Mouse (Mus musculus) cerebellum, adult 2 months (tissue): ENCODE measurements around the gene Zfp708. TPM values are rescaled to one million over a fixed set of nuclear protein-coding genes. Genes with fewer than 3 reads are reported as not detected.

ENCODE experiments used
- DNase-seq, 2 experiments: peaks; one replicate each; pipeline ENCODE4 v3.0.0; 2021
- H3K27ac ChIP-seq: fragments of 200-500 bp; 2 replicates; pipeline ENCODE4 v1.5.1; 2012; ENCODE audit warnings: low read length, control low read depth, inconsistent platforms; ENCODE audit not compliant: insufficient read depth
- H3K27me3 ChIP-seq: fragments of 200-500 bp; 2 replicates; pipeline ENCODE4 v1.6.1; 2012; ENCODE audit warnings: inconsistent platforms, mild to moderate bottlenecking, low read length, moderate library complexity; ENCODE audit not compliant: control insufficient read depth, insufficient read depth
- H3K4me1 ChIP-seq: fragments of 200-500 bp; 2 replicates; pipeline ENCODE4 v1.6.1; 2011; ENCODE audit warnings: low read length; ENCODE audit not compliant: control insufficient read depth, insufficient read depth
- H3K4me3 ChIP-seq: fragments of 200-500 bp; replicated peaks from 2 replicates; pipeline ENCODE3; 2011; ENCODE audit warnings: mild to moderate bottlenecking, low read depth, low read length, control low read depth; ENCODE audit not compliant: insufficient read depth
- CTCF ChIP-seq: fragments of 200-500 bp; IDR thresholded peaks from 2 replicates; pipeline ENCODE4 v1.5.1; 2011; ENCODE audit warnings: low read depth, mild to moderate bottlenecking, control low read depth, low read length, moderate library complexity, borderline replicate concordance; ENCODE audit not compliant: insufficient read depth
- POLR2A ChIP-seq: fragments of 200-500 bp; IDR thresholded peaks from 2 replicates; pipeline ENCODE4 v1.6.1; 2011; ENCODE audit warnings: low read length, control low read depth, borderline replicate concordance; ENCODE audit not compliant: insufficient read depth
- WGBS: fragments of 180-500 bp; shearing (Covaris S2); methylation state at CpG from one replicate; pipeline ENCODE4 v1.1.7; 2018; 5-methylcytosine and 5-hydroxymethylcytosine counted together
- polyA plus RNA-seq: library from polyadenylated mRNA; depleted of rRNA; stranded (reverse); fragments of >200 nt; gene quantifications from 2 replicates; pipeline ENCODE4 v1.2.3, GENCODE M21; 2012

Gene Zfp708
- polyA plus RNA-seq, 1 experiment: 2.6 TPM

- H3K27ac ChIP-seq: no peak overlapping the region
- peak overlapping the region; percentile 89 for H3K4me3 ChIP-seq
- peak; percentile 50 for TF ChIP-seq CTCF
- no peak for TF ChIP-seq POLR2A
- no peaks in the 10 kb centered on the region; the same call in 1 of the 2 replicates for H3K4me1 ChIP-seq
- DNase-seq: peak in 1 of 2 experiments; percentile 53
- no peaks in the 10 kb centered on the region for H3K27me3 ChIP-seq
- WGBS: 3% methylated on average over 9 of the region's 9 CpGs
Observed at GRCm38 (mm10) chr13:67108821-67109206, 11.0 kb upstream of the Zfp708 start.

DNA sequence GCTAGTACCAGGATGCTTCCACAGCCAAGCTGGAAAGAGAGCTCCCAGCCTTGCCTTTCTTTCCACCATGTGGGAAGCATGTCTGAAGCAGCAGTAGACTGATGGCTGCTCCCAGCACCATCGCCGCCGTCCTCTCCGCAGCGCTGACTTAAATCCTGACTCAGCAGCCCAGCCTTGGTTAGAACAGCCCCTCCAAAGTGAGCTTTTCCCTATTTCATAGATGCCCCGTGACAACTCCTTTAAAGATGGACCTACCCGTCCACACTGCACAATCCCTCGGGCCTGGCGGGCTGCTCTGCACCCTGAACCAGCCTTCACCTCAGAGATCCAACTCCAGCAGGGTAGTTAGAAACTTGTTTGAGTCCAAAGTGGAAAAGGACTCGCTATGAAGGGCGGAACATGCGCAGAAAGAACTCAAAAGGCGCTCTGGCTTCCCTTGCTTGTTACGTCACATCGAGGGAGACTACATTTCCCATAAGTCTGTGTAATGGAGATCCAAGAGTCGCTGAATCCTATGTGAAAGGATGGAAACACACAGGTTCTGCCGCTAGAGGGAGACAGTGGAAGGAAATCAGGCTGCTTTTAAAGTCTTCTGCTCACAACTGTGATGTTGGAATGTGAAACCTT lies 10.5 kb upstream of the Zfp708 start, which contains the start of gene Gm28557:
TSS of gene Gm28557 (minus strand) at position 411 of the 627 bp plus-strand sequence.
- no peaks in the 10 kb centered on the region for H3K27me3 ChIP-seq
- peak within 1 kb of the TSS; percentile 30 for H3K27ac ChIP-seq
- peak within 1 kb of the TSS; percentile 89 for H3K4me3 ChIP-seq
- H3K4me1 ChIP-seq: no peaks in the 10 kb centered on the region; the same call in 1 of the 2 replicates
- TF ChIP-seq CTCF (peak; percentile 38; the same call in 1 of the 2 replicates), POLR2A (peak; percentile 43; the same call in 1 of the 2 replicates)
- DNase-seq: peak; percentile 87 to 94
- WGBS: under 1% methylated on average over 17 of the region's 17 CpGs

GRCm38 (mm10) chr13:67107681-67108080 lies 9.9 kb upstream of the Zfp708 start:
- no peaks in the 10 kb centered on the region; the same call in 1 of the 2 replicates for H3K4me1 ChIP-seq
- no peak for DNase-seq
- no peak overlapping the region for H3K27ac ChIP-seq
- no peak overlapping the region for H3K4me3 ChIP-seq
- no peak for TF ChIP-seq POLR2A
- no peak for TF ChIP-seq CTCF
- H3K27me3 ChIP-seq: no peaks in the 10 kb centered on the region
- WGBS: 58% methylated on average over 9 of the region's 9 CpGs

GRCm38 (mm10) chr13:67090154-67090553 lies 7.6 kb downstream of the Zfp708 start:
- TF ChIP-seq CTCF (no peak), POLR2A (no peak)
- Histone ChIP-seq H3K4me3 (no peak overlapping the region), H3K27ac (no peak overlapping the region), H3K4me1 (no peaks in the 10 kb centered on the region), H3K27me3 (no peaks in the 10 kb centered on the region)
- WGBS: 85% methylated on average over 1 of the region's 1 CpGs
- no peak for DNase-seq

- peak overlapping the region; percentile 96 for H3K4me3 ChIP-seq
- H3K4me1 ChIP-seq: no peaks in the 10 kb centered on the region
- no peak for DNase-seq
- TF ChIP-seq CTCF (no peak), POLR2A (no peak)
- no peak overlapping the region; the same call in 1 of the 2 replicates for H3K27ac ChIP-seq
- WGBS: 96% methylated on average over 1 of the region's 1 CpGs
- no peaks in the 10 kb centered on the region for H3K27me3 ChIP-seq
Observed at GRCm38 (mm10) chr13:67081946-67082345, 15.8 kb downstream of the Zfp708 start.

- peak overlapping the region; percentile 26; the same call in 1 of the 2 replicates for H3K27ac ChIP-seq
- no peaks in the 10 kb centered on the region for H3K4me1 ChIP-seq
- H3K27me3 ChIP-seq: no peaks in the 10 kb centered on the region
- DNase-seq: peak; percentile 77 to 83
- H3K4me3 ChIP-seq: peak overlapping the region; percentile 96
- 1% methylated on average over 24 of the region's 24 CpGs for WGBS
- TF ChIP-seq CTCF (no peak), POLR2A (peak; percentile 69)
Observed at GRCm38 (mm10) chr13:67081142-67081713, 16.5 kb downstream of the Zfp708 start.

DNA sequence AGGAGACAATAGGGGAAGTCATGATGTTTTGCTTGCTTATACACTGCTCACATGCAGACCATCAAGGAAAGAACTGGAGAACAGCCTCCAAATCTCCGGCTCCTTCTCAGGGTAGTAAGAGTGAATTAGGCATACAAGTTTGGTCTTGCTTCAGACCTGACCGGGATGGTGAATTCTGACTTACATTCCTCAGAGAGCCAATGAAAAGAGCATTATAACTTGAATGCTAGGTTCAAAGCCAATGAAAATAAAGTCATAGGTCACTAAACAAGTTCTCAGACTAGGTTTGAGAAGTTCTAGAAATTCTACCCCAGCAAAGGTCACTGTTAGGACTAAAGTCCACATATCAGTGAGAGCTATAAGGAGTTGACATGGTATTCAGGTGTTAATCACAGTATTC lies 20.5 kb downstream of the Zfp708 start:
- Histone ChIP-seq H3K4me1 (no peaks in the 10 kb centered on the region), H3K4me3 (no peak overlapping the region), H3K27me3 (no peaks in the 10 kb centered on the region), H3K27ac (no peak overlapping the region)
- 95% methylated on average over 2 of the region's 2 CpGs for WGBS
- TF ChIP-seq CTCF (no peak), POLR2A (no peak)
- DNase-seq: no peak

DNA sequence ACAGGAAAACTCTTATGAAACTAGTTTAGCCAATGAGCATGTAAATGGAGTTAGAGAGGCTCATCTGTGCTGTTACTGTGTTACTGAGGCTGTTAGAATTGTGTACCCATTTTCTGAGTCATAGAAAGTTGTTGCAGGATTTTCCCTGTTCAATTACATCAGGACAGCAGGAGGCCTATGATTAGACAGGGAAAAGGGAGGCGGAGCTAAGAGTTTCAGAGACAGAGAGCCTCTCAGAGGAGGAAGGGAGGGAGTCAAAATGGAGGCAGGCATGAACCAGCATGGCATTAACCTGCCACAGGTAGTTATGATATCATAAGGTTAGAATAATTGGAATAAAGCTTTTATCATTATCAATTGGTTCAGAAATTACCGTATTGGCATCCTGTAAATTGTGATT lies 25.0 kb downstream of the Zfp708 start:
- WGBS: 95% methylated on average over 2 of the region's 2 CpGs
- H3K4me3 ChIP-seq: no peak overlapping the region
- no peaks in the 10 kb centered on the region for H3K4me1 ChIP-seq
- DNase-seq: no peak
- no peaks in the 10 kb centered on the region; the same call in 1 of the 2 replicates for H3K27me3 ChIP-seq
- TF ChIP-seq CTCF: no peak
- TF ChIP-seq POLR2A: no peak
- H3K27ac ChIP-seq: no peak overlapping the region
